Mouse (Mus musculus) thymus, adult 2 months (tissue): ENCODE measurements around the gene Tap2. TPM values are rescaled to one million over a fixed set of nuclear protein-coding genes. Genes with fewer than 3 reads are reported as not detected.
"Not testable (repeated sequence)": the region's sequence is repeated elsewhere in the genome, so short reads cannot be mapped to it uniquely, and the experiment has no call there.

Source experiments
- DNase-seq: peaks from one replicate; pipeline ENCODE4 v3.0.0; 2021
- H3K27ac ChIP-seq: fragments of 200-500 bp; 2 replicates; pipeline ENCODE4 v1.5.1; 2012; ENCODE audit warnings: low read length, control low read depth; ENCODE audit not compliant: control insufficient read depth, insufficient read depth
- H3K27me3 ChIP-seq: fragments of 200-500 bp; 2 replicates; pipeline ENCODE4 v1.6.1; 2012; ENCODE audit warnings: mild to moderate bottlenecking, low read length, moderate library complexity, mixed read lengths; ENCODE audit not compliant: control insufficient read depth, insufficient read depth
- H3K36me3 ChIP-seq: fragments of 200-500 bp; 2 replicates; pipeline ENCODE4 v1.6.1; 2012; ENCODE audit warnings: mild to moderate bottlenecking, low read length, moderate library complexity; ENCODE audit not compliant: control insufficient read depth, insufficient read depth
- H3K4me1 ChIP-seq: fragments of 200-500 bp; replicated peaks from 2 replicates; pipeline ENCODE4 v1.6.1; 2012; ENCODE audit warnings: low read length; ENCODE audit not compliant: control insufficient read depth, insufficient read depth
- H3K4me3 ChIP-seq: fragments of 200-500 bp; 2 replicates; pipeline ENCODE4 v1.5.1; 2012; ENCODE audit warnings: mild to moderate bottlenecking, low read length, control low read depth, moderate library complexity; ENCODE audit not compliant: control insufficient read depth, insufficient read depth
- CTCF ChIP-seq: fragments of 200-500 bp; IDR thresholded peaks from 2 replicates; pipeline ENCODE4 v1.5.1; 2012; ENCODE audit warnings: mild to moderate bottlenecking, control low read depth, low read length, moderate library complexity, borderline replicate concordance; ENCODE audit not compliant: control insufficient read depth, poor library complexity, insufficient read depth; ENCODE audit errors: extremely low read depth
- POLR2A ChIP-seq: fragments of 200-500 bp; IDR thresholded peaks from 2 replicates; pipeline ENCODE4 v1.6.1; 2012; ENCODE audit warnings: mild to moderate bottlenecking, low read length, control low read depth, moderate library complexity; ENCODE audit not compliant: control insufficient read depth, poor library complexity, insufficient read depth; ENCODE audit errors: extremely low read depth
- WGBS: fragments of 180-500 bp; shearing (Covaris S2); methylation state at CpG from one replicate; pipeline ENCODE4 v1.1.7; 2018; 5-methylcytosine and 5-hydroxymethylcytosine counted together
- polyA plus RNA-seq: library from polyadenylated mRNA; depleted of rRNA; stranded (reverse); fragments of >200 nt; gene quantifications from 2 replicates; pipeline ENCODE4 v1.2.3, GENCODE M21; 2012

The Tap2 gene
- polyA plus RNA-seq, 1 experiment: 231 TPM

DNA sequence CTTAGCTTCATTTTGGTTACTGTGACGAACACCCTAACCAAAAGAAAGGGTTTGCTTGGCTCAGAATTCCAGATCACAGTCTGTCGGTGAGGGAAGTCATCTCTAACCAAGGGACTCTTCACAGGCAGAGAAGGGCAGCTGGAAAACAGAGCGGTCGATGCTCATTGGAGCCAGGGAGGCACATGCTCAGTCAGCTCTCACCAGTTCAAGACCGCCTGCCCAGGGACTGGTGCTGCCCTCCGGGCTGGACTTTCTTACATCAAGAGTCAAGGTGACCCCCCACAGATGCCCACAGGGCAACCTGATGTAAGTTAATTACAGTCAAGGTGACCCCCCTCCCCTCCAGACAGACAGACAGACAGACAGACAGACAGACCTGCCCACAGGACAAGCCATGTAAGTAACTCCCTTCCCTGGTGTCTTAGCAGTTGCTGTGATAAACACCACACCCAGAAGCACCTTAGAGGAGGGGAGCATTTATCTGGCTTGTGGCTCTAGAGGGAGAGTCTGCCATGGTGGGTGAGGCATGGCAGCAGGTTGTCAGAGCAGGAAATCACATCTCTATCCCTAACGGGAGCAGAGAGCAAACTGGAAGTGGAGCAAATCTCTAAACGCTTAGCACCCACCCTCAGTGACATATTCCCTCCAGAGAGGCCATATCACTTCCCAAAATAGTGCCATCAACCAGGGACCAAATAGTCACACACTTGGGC, 14.0 kb downstream of the Tap2 start:
- H3K36me3 ChIP-seq: peaks cover 53% of the 10 kb centered on the region
- no peak overlapping the region for H3K27ac ChIP-seq
- no peak for DNase-seq
- TF ChIP-seq POLR2A (no peak), CTCF (no peak)
- no peak overlapping the region for H3K4me3 ChIP-seq
- WGBS: 93% methylated on average over 8 of the region's 8 CpGs
- peaks cover 6% of the 10 kb centered on the region for H3K4me1 ChIP-seq
- H3K27me3 ChIP-seq: no peaks in the 10 kb centered on the region

DNA sequence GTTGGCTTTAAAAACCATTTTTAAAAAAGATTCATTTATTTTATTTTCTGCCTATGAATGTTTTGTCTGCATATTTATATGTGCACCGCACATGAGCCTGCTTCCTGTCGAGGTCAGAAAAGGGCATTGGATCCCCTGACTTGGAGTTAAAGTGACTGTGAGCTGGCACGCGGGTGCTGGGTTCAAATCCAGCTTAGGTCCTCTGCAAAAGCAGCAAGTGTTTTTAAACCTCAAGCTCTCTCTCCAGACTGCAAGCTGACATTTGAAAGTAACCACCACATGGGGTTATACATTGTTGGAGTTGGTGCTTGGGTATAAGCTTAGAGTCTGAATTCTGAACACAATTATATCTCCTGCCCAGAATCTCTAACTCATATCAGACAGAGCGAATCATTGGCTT, 14.7 kb downstream of the Tap2 start:
- DNase-seq: no peak
- Histone ChIP-seq H3K4me3 (no peak overlapping the region), H3K27ac (no peak overlapping the region; the same call in 1 of the 2 replicates), H3K4me1 (peaks cover 4% of the 10 kb centered on the region; the same call in 1 of the 2 replicates), H3K27me3 (no peaks in the 10 kb centered on the region), H3K36me3 (peaks cover 49% of the 10 kb centered on the region)
- no peak for TF ChIP-seq POLR2A
- no peak for TF ChIP-seq CTCF
- 89% methylated on average over 5 of the region's 5 CpGs for WGBS

DNA sequence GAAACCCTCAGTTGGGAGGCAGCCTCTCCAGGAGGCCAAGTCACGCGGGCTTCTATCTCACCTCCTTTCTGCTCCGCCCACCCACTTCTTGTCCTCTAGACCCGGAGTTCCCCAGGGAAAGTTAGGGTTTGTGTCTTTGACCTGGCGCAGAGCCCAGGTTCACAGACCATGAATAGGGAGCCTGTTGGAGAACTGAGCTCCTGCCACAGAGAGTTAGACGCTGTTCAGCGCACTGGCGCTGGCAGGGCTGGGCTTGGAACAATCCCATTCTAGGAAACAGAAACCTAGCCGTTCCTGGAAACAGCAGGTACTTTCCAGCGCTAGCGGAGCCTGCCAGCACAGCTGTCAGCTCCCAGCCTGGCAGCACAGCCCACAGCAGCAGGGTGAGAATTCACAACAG, 15.3 kb downstream of the Tap2 start:
- H3K4me3 ChIP-seq: no peak overlapping the region
- H3K27ac ChIP-seq: peak overlapping the region; percentile 22; the same call in 1 of the 2 replicates
- 61% methylated on average over 11 of the region's 11 CpGs for WGBS

DNA sequence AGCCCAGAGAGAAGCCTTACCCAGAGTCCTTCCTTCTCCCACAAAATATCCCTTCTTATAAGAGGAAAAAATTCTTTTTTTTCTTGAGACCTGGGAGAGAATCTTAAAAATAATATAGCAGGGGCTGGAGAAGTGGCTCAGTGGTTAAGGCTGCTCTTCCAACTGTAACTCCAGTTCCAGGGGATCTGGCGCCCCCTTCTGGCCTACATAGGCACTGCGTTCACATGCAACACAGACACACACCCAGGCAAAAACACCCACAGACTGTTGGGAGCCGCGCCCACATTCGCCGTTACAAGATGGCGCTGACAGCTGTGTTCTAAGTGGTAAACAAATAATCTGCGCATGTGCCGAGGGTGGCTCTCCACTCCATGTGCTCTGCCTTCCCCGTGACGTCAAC, 15.8 kb downstream of the Tap2 start:
- peak; percentile 65; the same call in 1 of the 2 replicates for TF ChIP-seq CTCF
- H3K27ac ChIP-seq, H3K27me3 ChIP-seq, H3K4me1 ChIP-seq, H3K4me3 ChIP-seq: not testable (repeated sequence)
- DNase-seq: peak; percentile 86
- peaks cover 41% of the 10 kb centered on the region for H3K36me3 ChIP-seq
- 92% methylated on average over 7 of the region's 11 CpGs for WGBS

More for the DNA sequence above, 15.3 kb downstream of the Tap2 start:
- Histone ChIP-seq H3K27me3 (no peaks in the 10 kb centered on the region), H3K4me1 (peaks cover 4% of the 10 kb centered on the region; the same call in 1 of the 2 replicates), H3K36me3 (peaks cover 45% of the 10 kb centered on the region)
- DNase-seq: no peak
- TF ChIP-seq CTCF: no peak
- no peak for TF ChIP-seq POLR2A

DNA sequence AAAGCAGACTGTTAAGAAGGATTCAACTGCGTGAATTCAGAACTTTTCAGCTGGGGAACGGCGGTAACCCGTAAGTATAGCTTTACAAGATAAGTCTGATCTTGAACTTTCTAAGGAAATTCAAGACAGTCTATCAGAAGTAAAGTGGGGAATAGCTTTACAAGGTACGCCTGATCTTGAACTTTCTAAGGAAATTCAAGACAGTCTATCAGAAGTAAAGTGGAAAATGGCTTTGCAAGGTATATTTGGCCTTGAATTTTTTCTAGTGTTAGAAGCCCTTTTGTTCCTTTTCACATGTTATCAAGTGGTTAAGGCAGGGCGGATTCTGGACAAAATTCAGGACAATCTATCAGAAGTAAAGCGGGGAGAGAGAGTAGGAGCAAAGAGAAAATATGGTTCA, 16.5 kb downstream of the Tap2 start:
- not testable (repeated sequence) for DNase-seq, H3K4me1 ChIP-seq, H3K27ac ChIP-seq, H3K27me3 ChIP-seq, H3K4me3 ChIP-seq
- H3K36me3 ChIP-seq: peaks cover 34% of the 10 kb centered on the region
- WGBS: 96% methylated on average over 6 of the region's 7 CpGs

DNA sequence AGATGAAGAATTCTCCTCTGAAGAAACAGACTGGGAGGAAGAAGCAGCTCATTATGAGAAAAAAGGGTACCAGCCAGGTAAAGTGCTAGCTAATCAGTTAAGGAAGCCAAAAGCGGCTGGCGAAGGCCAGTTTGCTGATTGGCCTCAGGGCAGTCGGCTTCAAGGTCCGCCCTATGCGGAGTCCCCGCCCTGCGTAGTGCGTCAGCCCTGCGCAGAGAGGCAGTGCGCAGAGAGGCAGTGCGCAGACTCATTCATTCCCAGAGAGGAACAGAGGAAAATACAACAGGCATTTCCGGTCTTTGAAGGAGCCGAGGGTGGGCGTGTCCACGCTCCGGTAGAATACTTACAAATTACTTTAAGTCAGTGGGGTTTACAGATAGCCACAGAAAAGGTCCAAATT, 17.1 kb downstream of the Tap2 start:
- WGBS: 100% methylated on average over 8 of the region's 16 CpGs
- H3K27ac ChIP-seq, DNase-seq, H3K4me3 ChIP-seq, H3K4me1 ChIP-seq, H3K27me3 ChIP-seq: not testable (repeated sequence)
- peaks cover 28% of the 10 kb centered on the region for H3K36me3 ChIP-seq

DNA sequence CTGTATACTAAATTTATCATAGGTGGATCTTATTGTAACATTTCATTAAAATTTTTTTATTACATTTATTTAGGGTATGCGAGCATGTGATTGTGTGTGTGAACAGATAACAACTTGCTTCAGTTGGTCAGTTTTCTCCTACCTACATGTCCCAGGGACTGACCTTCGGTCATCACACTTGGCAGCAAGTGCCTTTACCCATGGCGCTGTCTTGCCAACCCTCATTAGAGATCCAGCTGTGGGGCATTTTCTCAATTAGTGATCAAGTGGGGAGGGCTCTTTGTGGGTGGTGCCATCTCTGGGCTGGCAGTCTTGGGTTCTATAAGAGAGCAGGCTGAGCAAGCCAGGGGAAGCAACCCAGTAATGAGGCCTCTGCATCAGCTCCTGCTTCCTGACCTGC, 21.5 kb downstream of the Tap2 start:
- H3K27ac ChIP-seq: no peak overlapping the region
- H3K4me3 ChIP-seq: no peak overlapping the region
- no peak for TF ChIP-seq POLR2A
- TF ChIP-seq CTCF: no peak
- WGBS: over 99% methylated on average over 3 of the region's 3 CpGs
- no peaks in the 10 kb centered on the region for H3K36me3 ChIP-seq
- H3K27me3 ChIP-seq: no peaks in the 10 kb centered on the region
- no peaks in the 10 kb centered on the region for H3K4me1 ChIP-seq
- no peak for DNase-seq
